Mouse (Mus musculus): ENCODE data around the gene Gm614. TPM values are rescaled to one million over a fixed set of nuclear protein-coding genes. Genes with fewer than 3 reads are reported as not detected.

The Gm614 gene
- polyA plus RNA-seq, 1 experiment from 2014 or later = not detected

DNA sequence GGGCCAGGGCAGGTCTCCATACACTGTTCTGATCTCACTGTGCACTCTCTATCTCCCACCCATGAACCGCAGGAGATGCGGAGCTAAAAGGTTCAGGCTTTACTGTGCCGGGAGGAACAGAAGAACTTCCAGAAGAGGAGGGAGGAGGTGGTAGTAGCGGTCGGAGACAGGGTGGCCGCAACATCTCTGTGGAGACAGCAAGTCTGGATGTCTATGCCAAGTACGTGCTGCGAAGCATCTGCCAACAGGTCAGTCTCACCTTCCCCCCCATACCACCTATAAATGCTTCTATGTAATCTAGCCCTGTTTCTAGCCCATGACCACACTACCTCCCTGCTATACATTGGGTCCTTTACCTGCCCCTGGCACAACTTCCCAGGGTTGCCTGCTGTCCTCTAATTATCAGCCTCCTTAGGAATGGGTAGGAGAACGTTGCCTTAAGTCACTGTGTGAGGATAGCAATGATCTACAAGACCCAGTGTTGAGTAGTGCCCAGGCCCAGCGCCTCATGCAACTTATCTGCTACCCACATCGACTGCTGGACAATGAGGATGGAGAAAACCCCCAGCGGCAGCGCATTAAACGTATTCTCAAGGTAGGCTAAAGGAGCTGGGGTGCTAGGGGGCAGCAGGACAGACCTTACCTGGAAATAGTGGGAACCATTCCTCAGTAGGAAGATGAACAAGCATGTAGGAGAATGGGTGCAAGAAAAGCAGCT lies 22.3 kb upstream of the Gm614 start:
- ATAC-seq = 0 out of 2 replicates have a peak, but pooled peaks have one; percentile 17

DNA sequence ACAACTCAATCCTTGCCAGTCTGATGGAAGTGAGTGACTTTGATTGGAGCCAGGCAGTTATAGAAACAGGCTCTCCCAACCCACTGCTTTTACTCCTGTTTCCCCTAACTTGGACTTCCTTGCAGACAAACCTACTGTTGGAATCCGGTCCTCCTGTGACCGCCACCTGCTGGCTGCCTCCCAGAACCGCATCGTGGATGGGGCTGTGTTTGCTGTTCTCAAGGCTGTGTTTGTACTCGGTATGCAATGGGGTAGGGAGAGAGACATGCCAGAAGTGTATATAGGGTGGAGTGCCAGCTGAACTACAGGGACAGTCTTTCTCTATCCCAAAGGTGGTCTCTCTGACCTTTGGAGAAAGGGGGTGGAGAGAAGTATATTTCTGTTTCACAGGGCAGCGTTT lies 21.7 kb upstream of the Gm614 start:
- Histone ChIP-seq H3K4me3 (replicated peaks) (no peak overlapping the region), H3K36me3 (peaks cover 90% of the 10 kb centered on the region), H3K27ac (no peak overlapping the region), H3K27me3 (no peaks in the 10 kb centered on the region), H3K9me3 (no peaks in the 10 kb centered on the region), H3K4me1 (replicated peaks) (no peaks in the 10 kb centered on the region), H3K9ac (replicated peaks) (no peak overlapping the region), H3K4me2 (replicated peaks) (no peak overlapping the region)
- whole genome bisulfite sequencing = 29% methylated on average over 6 of the region's 6 CpGs
- ATAC-seq = peak; percentile 66; the same call in 1 of the 2 replicates

More for the DNA sequence above, 22.3 kb upstream of the Gm614 start:
- 94% methylated on average over 14 of the region's 14 CpGs for WGBS
- no peak overlapping the region for H3K4me2 ChIP-seq (replicated peaks)
- peaks cover 89% of the 10 kb centered on the region for H3K36me3 ChIP-seq
- no peak overlapping the region for H3K4me3 ChIP-seq (replicated peaks)
- no peaks in the 10 kb centered on the region for H3K9me3 ChIP-seq
- H3K4me1 ChIP-seq (replicated peaks) = no peaks in the 10 kb centered on the region
- no peak overlapping the region for H3K27ac ChIP-seq
- H3K9ac ChIP-seq (replicated peaks) = no peak overlapping the region
- H3K27me3 ChIP-seq = no peaks in the 10 kb centered on the region

DNA sequence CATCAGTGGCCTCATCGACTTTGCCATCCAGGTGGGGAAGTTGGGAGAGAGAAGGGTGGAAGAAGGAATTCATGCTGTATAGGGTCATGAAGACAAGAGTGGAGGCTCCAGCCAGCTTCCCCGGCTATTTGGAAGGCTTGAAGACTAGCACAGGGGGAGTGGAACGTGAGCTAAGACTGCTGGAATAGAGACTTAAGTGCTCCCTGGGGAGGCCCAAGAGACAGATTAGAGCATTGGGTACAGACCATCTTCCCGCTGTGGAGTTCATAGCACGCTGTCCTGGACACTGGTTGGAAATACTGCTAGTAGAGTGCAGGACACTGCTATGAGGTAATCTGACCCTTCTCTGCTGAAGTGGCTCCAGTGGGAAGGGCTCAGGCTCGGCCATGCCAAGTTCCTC lies 19.0 kb upstream of the Gm614 start:
- H3K27ac ChIP-seq = no peak overlapping the region
- no peak overlapping the region for H3K4me3 ChIP-seq (replicated peaks)
- H3K36me3 ChIP-seq = peaks cover 82% of the 10 kb centered on the region
- no peak overlapping the region for H3K9ac ChIP-seq (replicated peaks)
- no peak overlapping the region for H3K4me2 ChIP-seq (replicated peaks)
- no peaks in the 10 kb centered on the region for H3K4me1 ChIP-seq (replicated peaks)
- H3K9me3 ChIP-seq = no peaks in the 10 kb centered on the region
- 81% methylated on average over 6 of the region's 6 CpGs for WGBS
- ATAC-seq = no peak
- no peaks in the 10 kb centered on the region for H3K27me3 ChIP-seq

DNA sequence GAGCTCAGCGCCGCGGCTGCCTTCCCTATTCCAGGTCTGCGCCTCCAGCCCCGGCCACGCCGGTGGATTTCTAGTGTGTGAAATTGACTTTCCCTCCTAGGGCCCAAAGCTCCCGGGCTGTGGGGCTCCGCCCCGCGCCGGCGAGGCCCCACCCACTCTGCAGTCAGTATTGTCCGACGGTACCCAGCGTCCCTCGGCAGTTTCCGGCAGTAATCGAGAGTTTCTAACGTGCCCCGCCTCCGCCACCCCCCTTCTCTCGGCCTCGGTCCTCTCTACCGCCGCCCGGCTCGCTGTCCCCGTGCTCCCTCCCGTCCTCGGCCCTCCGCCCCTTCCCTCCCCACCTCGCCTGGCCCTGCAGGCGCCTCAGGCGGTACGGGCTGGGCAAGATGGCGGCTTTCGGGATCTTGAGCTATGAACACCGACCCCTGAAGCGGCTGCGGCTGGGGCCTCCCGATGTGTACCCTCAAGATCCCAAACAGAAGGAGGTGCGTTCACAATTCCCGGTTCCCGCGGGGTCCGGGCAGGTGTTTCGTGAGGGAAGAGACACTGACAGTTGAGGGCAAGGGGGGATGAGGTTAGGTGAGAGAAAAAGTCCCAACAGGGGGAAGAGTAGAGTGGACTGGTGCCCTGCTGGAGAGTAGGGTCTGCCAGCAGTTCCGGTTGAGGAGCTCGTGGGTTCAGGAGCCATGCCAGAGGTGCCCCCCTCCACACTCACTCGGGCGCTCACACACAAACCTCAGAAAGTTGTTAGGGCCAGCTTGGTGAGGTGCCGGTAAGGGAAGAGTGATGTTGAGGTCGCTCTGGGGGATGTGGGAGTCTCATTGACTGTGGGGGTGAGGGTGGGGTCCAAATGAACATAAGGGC lies 10.3 kb upstream of the Gm614 start, which contains the start of gene Med12:
Med12 (plus strand) TSS at position 156 of the 864 bp plus-strand sequence.
- WGBS = 23% methylated on average over 54 of the region's 54 CpGs
- H3K27ac ChIP-seq = peak within 1 kb of the TSS; percentile 46

DNA sequence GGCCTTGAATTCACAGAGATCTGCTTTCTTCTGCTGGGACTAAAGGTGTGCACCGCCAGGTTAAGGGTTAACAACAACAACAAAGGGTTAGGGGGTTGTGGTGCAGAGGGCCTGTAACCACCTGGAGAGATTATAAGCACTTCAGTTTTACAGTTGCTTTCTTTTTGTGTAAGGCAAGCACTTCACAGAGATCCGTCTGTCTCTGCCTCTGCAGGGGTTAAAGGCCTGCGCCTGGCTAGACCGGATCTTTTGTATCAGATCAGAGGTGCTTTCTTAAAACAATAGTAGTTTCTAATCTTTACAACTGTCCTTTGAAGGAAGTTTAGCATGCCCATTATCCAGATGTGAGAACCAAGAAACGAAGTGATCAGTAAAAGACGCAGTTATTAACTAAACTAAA lies 9.6 kb upstream of the Gm614 start:
- Histone ChIP-seq H3K9me3 (no peaks in the 10 kb centered on the region), H3K4me2 (replicated peaks) (peak overlapping the region; percentile 59), H3K9ac (replicated peaks) (peak overlapping the region; percentile 72; the same call in 1 of the 2 replicates), H3K27ac (peak overlapping the region; percentile 46; the same call in 1 of the 2 replicates), H3K4me1 (replicated peaks) (peaks cover 10% of the 10 kb centered on the region), H3K4me3 (replicated peaks) (peak overlapping the region; percentile 53), H3K36me3 (peaks cover 18% of the 10 kb centered on the region), H3K27me3 (peaks cover 2% of the 10 kb centered on the region; the same call in 1 of the 2 replicates)
- 22% methylated on average over 6 of the region's 6 CpGs for whole genome bisulfite sequencing
- ATAC-seq = peak; percentile 29

More for the DNA sequence above, 10.3 kb upstream of the Gm614 start, which contains the start of gene Med12:
- Histone ChIP-seq H3K36me3 (peaks cover 25% of the 10 kb centered on the region), H3K4me3 (replicated peaks) (peak within 1 kb of the TSS; percentile 53), H3K4me2 (replicated peaks) (peak within 1 kb of the TSS; percentile 59), H3K9ac (replicated peaks) (peak within 1 kb of the TSS; percentile 72), H3K27me3 (peaks cover 2% of the 10 kb centered on the region; the same call in 1 of the 2 replicates), H3K9me3 (no peaks in the 10 kb centered on the region), H3K4me1 (replicated peaks) (peaks cover 10% of the 10 kb centered on the region)
- ATAC-seq = peak; percentile 97

DNA sequence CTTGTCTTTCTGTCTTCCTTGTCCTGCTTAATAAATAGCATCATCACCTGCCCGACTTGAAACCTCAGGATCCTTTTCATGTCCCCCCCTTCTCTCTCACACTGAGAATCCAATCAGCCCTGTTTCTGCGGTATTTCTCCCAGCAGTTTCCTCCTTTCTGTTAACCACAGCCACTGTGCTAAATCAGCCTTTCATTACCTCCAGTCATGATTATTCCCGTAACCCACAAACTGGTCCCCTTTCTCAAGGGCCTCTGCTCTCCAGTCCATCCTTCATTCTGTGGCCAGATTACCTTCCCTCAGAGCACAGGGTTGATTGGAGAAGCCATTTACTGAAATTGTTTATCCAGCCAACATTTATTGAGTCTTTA lies 4.9 kb upstream of the Gm614 start, which contains the start of gene Gm20489:
Gm20489 (minus strand) TSS at position 269 of the 370 bp plus-strand sequence.
- Histone ChIP-seq H3K36me3 (no peaks in the 10 kb centered on the region), H3K4me3 (replicated peaks) (no peak within 1 kb of the TSS), H3K9me3 (no peaks in the 10 kb centered on the region), H3K4me2 (replicated peaks) (no peak within 1 kb of the TSS), H3K27me3 (peaks cover 10% of the 10 kb centered on the region; the same call in 1 of the 2 replicates), H3K4me1 (replicated peaks) (no peaks in the 10 kb centered on the region), H3K27ac (no peak within 1 kb of the TSS), H3K9ac (replicated peaks) (no peak within 1 kb of the TSS)
- WGBS = 68% methylated on average over 3 of the region's 3 CpGs
- no peak for ATAC-seq

DNA sequence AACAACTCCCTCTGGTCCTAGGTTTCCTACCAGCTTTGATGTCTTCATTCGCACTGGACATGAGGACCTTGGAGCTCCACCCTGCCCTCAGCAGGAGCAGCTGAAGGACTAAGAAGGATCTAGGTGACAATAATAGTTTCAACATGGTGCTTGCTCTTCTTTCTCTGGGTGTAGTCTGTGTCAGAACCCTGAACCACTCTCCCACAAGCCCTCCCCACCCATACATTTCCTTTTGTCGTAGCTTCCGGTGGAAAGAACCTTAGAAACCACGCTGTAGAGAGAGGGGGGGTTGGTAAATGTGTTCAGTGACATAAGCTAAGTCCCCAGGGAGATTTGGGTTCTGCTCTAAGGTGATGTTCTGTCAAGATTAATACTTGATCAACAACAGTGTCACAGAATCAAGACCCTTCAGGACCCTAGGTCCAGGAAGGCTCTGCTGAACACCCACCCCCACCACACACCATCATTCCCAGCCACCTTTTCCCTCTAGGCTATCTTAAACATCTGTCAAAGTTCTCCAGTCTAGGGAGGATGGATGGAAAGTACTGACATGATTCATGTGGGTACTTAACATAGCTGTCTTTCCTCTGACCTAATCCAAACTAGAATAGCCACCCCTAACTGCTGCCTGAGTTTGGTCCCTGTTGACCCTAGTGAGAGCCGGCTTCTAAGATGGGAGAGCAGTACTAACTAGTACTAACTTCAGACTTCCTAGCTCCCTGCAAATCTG lies 4.4 kb upstream of the Gm614 start, which contains the start of gene Il2rg:
Il2rg (minus strand) TSS at position 231 of the 730 bp plus-strand sequence.
- no peak for ATAC-seq
- Histone ChIP-seq H3K9me3 (no peaks in the 10 kb centered on the region), H3K36me3 (no peaks in the 10 kb centered on the region), H3K27ac (no peak within 1 kb of the TSS), H3K9ac (replicated peaks) (no peak within 1 kb of the TSS), H3K4me3 (replicated peaks) (no peak within 1 kb of the TSS), H3K4me2 (replicated peaks) (no peak within 1 kb of the TSS), H3K4me1 (replicated peaks) (no peaks in the 10 kb centered on the region), H3K27me3 (peaks cover 9% of the 10 kb centered on the region; the same call in 1 of the 2 replicates)
- WGBS = 78% methylated on average over 5 of the region's 5 CpGs

DNA sequence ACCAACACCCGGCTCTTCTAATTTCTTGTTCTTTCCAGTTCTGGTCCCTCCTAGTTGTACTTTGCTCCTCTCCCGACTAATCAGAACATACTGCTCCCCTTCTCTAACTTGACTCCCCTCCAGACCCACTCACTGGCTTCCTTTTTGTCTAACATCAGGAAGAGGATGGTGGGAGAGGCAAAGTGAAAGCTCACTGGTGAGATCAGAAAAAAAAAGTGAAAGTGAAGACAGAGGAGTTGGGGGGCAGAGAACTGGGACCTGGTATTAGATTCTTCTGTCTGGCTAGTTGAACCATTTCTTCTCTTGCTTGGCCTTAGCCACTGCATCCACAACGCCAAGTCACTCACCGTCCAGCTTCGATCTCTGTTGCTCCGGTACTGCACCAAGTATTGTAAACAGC lies 2.8 kb upstream of the Gm614 start:
- no peak overlapping the region for H3K9ac ChIP-seq (replicated peaks)
- no peaks in the 10 kb centered on the region for H3K9me3 ChIP-seq
- 86% methylated on average over 6 of the region's 6 CpGs for WGBS
- no peak overlapping the region for H3K4me2 ChIP-seq (replicated peaks)
- H3K36me3 ChIP-seq = no peaks in the 10 kb centered on the region
- no peak overlapping the region for H3K27ac ChIP-seq
- no peaks in the 10 kb centered on the region for H3K4me1 ChIP-seq (replicated peaks)
- no peak overlapping the region for H3K4me3 ChIP-seq (replicated peaks)
- ATAC-seq = no peak
- H3K27me3 ChIP-seq = peaks cover 7% of the 10 kb centered on the region; the same call in 1 of the 2 replicates

DNA sequence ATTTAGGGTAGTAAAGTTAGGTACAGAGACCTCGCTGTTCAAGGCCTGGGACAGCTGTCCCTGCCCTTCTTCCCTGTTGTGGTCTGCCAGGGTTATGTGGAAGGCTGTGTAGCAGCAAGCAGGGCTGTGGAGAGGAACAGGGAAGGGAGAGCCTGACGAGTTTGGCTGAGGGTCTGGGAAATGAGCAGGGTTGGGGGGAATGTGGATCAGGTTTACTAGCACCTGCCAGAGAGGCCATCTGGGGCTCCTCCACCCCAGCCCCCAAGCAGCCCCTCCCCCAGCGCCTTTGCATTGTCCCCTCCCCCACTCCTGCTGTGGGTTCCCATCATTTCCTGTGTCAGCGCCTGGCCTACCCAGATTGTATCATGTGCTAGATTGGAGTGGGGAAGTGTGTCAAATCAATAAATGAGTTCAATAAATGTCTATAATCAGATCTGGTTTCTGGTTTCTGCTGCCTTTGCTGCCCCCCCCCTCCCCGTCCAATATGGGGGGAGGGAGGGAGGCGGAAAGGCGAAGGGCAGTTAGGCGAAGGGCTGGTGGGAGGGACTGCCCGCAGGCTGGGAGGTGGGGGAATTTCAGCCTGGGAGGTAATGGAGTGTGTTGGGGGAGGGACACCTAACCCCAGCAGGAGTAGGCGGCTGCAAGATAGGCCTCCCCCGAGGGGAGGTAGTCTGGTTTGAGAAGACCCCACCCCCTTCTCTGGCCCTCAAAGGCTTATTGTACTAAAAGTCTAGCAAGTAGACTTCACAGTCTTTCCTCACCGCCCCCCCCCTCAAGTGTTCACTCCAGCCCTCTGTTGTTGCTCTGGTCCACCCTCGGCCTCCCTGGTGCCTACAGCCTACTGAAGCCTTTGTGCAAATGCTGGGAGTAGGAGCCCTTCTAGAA lies 3.1 kb downstream of the Gm614 start:
- no peak overlapping the region for H3K9ac ChIP-seq (replicated peaks)
- peaks cover 10% of the 10 kb centered on the region for H3K4me1 ChIP-seq (replicated peaks)
- WGBS = 13% methylated on average over 12 of the region's 13 CpGs
- H3K4me2 ChIP-seq (replicated peaks) = no peak overlapping the region
- H3K27ac ChIP-seq = peak overlapping the region; percentile 77
- peak; percentile 62; the same call in 1 of the 2 replicates for ATAC-seq
- H3K27me3 ChIP-seq = no peaks in the 10 kb centered on the region
- no peak overlapping the region for H3K4me3 ChIP-seq (replicated peaks)
- H3K36me3 ChIP-seq = no peaks in the 10 kb centered on the region
- H3K9me3 ChIP-seq = no peaks in the 10 kb centered on the region

DNA sequence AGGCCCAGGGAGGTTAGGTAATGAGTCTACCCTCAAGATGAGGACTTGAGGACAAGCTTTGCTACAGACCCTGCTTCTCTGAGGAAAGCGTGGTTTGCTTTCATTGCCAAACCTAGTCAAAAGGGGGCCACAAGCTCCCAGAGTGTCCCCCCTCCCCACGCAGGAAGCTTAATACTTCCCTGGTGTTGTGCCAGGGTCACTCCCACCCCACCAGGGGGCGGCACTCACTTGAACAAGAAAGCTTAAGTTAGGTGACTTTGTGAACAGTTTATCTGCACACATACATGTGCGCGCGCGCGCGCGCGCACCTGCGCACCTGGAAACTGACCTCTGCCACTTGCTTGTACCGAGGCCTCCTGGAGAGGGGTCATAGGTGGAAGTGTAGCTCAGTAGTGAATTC lies 7.2 kb downstream of the Gm614 start:
- no peaks in the 10 kb centered on the region for H3K36me3 ChIP-seq
- no peak overlapping the region for H3K4me2 ChIP-seq (replicated peaks)
- ATAC-seq = no peak
- H3K4me3 ChIP-seq (replicated peaks) = no peak overlapping the region
- H3K4me1 ChIP-seq (replicated peaks) = peaks cover 19% of the 10 kb centered on the region
- H3K27ac ChIP-seq = no peak overlapping the region
- H3K27me3 ChIP-seq = no peaks in the 10 kb centered on the region
- H3K9ac ChIP-seq (replicated peaks) = no peak overlapping the region
- 88% methylated on average over 13 of the region's 13 CpGs for WGBS
- H3K9me3 ChIP-seq = no peaks in the 10 kb centered on the region

DNA sequence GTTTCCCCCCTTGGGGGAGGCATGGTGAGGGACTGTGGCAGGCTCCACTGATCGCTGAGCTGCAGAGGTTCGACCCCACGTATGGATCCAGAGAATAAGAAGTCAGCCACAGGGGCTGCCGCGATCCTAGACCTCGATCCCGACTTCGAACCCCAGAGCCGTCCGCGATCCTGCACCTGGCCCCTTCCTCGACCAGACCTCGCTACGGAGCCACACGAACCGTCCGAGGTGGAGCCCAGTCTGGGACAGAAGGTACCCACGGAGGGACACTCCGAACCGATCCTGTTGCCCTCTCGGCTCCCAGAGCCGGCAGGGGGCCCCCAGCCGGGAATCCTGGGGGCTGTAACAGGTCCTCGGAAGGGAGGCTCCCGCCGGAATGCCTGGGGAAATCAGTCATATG lies 9.1 kb downstream of the Gm614 start:
- Histone ChIP-seq H3K4me1 (replicated peaks) (peaks cover 9% of the 10 kb centered on the region), H3K27me3 (no peaks in the 10 kb centered on the region), H3K9me3 (no peaks in the 10 kb centered on the region), H3K4me2 (replicated peaks) (peak overlapping the region; percentile 77), H3K9ac (replicated peaks) (peak overlapping the region; percentile 59), H3K27ac (no peak overlapping the region), H3K36me3 (no peaks in the 10 kb centered on the region), H3K4me3 (replicated peaks) (peak overlapping the region; percentile 54)
- ATAC-seq = peak; percentile 42
- 32% methylated on average over 26 of the region's 26 CpGs for WGBS
